Mouse (Mus musculus) cerebellum, postnatal 10 days (tissue): ENCODE measurements at regions not wholly inside any gene's neighbourhood (a gene's known extent, or its start where the extent isn't known, plus 50 kb on each side); places are given as distances from the start of the nearest gene placed in this dataset.

Experiments
- DNase-seq, 2 experiments: peaks; one replicate each; pipeline ENCODE4 v3.0.0; 2021; ENCODE audit warnings: mixed read lengths in 2 of 2

- no peak for DNase-seq
Observed at GRCm38 (mm10) chr11:9739098-9739497, 547.4 kb downstream of the Abca13 start.

- DNase-seq, result no peak
Observed at GRCm38 (mm10) chr11:9780240-9780901, 588.6 kb downstream of the Abca13 start.

- DNase-seq, result peak; percentile 3 to 15
Observed at GRCm38 (mm10) chr11:9793175-9793828, 601.6 kb downstream of the Abca13 start.

GRCm38 (mm10) chr11:9839636-9840035 lies 647.9 kb downstream of the Abca13 start:
- peak; percentile 93 to 96 for DNase-seq

GRCm38 (mm10) chr11:9868454-9869130 lies 676.9 kb downstream of the Abca13 start:
- DNase-seq, result no peak
